Mouse (Mus musculus) frontal cortex, postnatal 25 days (tissue): ENCODE data around the gene Adamts2.

Experiments used
- DNase-seq, 2 experiments: peaks; one replicate each; pipeline ENCODE4 v3.0.0; 2022; ENCODE audit warnings: low spot score in 2 of 2

The Adamts2 gene

DNA sequence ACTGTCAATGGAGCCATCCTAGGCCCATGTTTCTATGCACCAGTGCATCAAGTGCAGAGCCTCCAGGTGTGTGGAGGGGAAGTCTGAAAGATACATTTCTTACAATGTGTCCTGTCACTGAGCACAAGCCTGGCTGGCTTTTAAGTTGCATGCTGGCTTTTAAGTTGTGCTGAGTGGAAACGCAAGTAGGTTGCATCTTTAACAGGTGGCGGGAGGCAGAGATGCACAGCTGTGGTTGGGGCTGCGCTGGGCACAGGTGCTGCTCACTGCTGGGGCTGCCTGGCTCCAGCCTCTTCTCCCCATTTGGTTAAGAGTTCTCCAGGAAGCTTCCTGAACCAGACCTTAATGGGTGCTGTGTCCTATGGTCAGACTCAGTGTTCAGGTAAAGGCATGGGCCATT lies 21.9 kb downstream of the Adamts2 start:
- DNase-seq, result no peak

DNA sequence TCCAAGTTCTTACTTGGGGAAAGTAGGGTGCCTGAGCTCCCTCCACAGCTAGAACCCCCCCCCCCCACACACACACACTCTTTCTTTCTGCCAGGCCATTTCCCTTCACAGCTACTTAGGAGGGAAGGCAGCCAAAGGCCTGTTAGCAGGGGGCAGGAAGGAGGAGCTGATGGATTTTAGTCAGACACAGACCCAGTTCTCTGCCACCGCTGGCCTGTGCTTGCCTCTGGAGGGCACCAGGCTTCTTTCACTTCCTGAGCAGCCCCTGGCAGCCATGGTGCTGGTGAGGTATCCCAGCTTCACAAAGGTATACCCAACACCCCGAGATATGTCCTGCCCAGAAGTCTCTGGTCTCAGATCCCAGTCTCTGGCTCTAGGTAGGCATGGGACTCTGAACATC lies 22.4 kb downstream of the Adamts2 start:
- no peak for DNase-seq

- no peak for DNase-seq
Observed at GRCm38 (mm10) chr11:50624720-50625119, 22.8 kb downstream of the Adamts2 start.

DNA sequence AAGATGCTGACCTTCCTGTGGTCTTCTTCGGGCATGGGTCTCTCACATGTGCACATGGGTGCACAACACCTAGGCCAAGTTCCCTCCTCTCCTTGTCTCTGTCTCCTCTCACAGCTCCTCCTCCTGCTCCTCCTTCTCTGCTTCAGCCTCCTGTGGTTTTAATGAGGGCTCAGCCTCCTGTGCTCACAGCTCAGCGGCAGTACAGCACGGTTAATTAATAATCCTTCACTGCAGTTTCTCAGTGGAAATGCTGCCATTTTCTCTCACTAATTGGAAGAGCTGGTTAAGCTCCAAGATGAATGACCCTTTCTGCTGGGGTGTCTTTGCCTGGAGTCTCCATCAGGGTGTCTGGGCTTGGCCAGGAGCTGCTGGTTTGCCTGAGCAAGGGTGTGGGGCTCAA lies 27.0 kb downstream of the Adamts2 start:
- DNase-seq, result no peak

DNA sequence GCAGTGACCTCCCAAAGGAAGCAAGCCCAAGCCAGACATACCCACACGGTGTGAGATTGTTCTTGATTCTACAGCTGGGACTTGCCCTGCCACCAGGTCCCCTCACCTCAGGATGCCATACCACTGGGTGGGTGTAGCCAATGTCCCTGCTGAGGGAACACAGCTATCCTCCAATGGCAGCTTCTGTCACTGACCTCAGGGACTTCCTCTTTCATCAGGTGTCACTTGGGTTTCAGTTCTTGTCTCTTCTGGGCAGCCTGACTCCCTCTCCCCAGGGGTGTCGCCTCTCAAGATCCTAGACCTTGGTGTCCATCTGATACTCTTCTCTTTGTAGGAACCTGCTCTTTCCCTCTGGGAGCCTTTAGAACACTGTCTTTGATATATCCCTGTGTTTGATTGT lies 28.6 kb downstream of the Adamts2 start:
- no peak for DNase-seq

DNA sequence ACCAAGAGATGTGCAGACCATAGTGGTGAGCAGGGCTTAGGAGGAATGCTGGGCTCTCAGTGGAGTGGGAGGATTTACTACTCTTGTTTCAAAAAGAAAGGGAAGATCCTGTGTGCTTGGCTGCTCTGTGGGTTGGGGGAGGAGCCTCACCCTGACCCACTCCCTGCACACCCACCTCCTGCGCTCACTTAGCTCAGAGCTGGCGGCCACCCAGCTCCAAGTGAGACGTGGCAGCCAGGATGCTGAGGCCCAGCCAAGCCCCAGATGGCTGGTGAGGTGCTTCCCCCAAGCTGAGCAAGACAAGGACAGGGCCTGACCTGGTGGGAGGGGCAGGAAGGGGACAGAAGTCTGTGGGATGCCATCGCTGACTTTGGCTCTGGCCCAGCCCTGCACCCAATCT lies 30.4 kb downstream of the Adamts2 start:
- peak in 1 of 2 experiments; percentile 25 for DNase-seq

- DNase-seq, result no peak
Observed at GRCm38 (mm10) chr11:50635051-50635590, 33.2 kb downstream of the Adamts2 start.

DNA sequence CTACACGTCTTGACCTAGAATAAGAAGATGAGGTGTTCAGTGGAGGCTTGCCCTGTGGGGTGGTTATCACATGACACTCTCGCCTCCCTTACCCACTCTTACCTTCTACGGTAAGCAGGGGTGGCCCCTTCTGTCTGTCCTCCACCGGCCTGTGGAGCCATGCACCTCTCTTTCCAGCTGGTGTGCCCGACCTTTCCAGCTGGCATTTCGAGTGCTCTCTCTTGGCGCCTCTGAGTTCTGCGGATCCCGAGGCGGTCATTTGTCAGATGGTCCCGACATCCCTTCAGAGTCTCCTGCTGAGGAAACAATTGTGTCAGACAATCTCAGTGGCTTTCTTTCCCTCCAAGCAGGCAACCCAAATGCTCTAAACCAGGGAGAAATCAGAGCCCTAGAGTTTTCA lies 35.1 kb downstream of the Adamts2 start:
- DNase-seq, result no peak

GRCm38 (mm10) chr11:50638197-50638867 lies 36.4 kb downstream of the Adamts2 start:
- no peak for DNase-seq

DNA sequence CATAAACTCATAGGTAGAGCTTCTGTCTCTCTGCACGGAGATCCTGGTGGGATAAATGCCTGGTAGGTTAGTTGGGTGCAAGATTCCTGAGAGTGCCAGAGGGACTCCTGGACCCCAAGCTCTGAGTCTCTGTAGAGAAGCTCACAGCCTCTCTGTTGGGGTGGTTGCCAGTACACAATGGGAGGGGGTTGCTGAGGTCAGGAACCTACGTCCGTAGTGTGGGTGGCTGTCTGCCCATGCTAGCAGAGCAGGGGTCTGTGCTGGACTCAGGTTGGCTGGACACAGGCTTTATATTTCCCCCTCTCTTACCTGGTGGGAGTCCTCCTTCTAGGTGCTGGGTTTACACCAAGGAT lies 37.0 kb downstream of the Adamts2 start:
- no peak for DNase-seq

- DNase-seq, result no peak
Observed at GRCm38 (mm10) chr11:50642583-50642982, 40.7 kb downstream of the Adamts2 start.

DNA sequence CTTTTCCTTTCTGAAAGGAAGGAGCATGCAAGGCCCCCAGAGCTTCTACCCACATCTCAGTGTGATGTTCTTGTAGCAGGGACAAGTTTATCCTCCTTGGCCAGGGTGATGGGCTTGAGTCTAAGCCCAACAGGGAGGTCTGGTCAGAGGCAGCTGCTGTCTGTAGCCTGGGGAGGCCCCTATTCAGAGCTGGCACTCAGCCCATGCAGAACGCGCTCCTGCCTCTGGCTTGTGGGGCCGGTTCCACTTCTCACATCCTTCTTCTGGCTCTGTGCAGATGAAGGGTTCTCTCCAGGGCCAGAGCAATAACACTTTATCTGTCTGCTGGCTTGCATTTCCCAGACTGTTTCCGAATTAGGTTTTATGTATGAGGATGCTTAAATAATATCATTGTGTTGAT lies 44.3 kb downstream of the Adamts2 start:
- no peak for DNase-seq

GRCm38 (mm10) chr11:50648143-50648807 lies 46.4 kb downstream of the Adamts2 start:
- no peak for DNase-seq

GRCm38 (mm10) chr11:50650037-50650436 lies 48.2 kb downstream of the Adamts2 start:
- no peak for DNase-seq

- no peak for DNase-seq
Observed at GRCm38 (mm10) chr11:50653746-50654431, 52.0 kb downstream of the Adamts2 start.

DNA sequence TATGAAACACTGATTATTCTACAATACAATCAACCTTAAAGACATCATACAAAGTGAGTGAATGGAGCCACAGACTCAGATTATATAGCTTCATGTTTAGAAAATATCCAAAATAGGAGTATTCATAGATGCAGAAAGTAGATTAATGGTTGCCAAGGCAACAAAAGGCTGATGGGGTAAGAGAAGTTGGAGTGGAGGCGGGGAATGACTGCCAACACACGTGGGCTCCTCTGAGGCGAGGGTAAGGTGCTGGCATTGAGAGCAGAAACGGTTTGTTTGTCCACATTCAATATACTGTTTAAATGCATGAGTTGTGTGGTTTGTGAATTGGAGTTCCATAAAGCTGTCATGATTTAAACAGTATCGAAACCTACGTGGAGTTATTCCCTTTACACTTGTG lies 56.9 kb downstream of the Adamts2 start:
- DNase-seq, result no peak

DNA sequence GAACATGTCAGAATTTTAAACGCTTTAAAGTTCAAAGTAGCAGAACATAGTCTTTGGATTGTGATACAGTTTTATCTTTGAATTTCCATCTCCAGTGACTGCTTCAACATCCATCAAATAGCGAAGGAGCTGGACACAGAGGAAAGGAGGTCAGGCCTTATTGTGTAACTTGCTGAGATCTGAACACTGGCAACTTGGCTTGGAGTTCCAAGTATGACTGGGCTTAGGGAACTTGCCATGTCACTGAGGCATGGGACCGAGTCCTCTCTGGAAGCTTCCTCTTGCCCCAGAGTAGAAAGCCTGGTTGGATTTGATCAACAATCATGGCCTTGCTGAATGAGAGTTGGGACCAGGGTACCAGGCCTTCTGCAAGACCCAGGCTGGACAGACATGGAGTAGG lies 60.3 kb downstream of the Adamts2 start:
- no peak for DNase-seq

DNA sequence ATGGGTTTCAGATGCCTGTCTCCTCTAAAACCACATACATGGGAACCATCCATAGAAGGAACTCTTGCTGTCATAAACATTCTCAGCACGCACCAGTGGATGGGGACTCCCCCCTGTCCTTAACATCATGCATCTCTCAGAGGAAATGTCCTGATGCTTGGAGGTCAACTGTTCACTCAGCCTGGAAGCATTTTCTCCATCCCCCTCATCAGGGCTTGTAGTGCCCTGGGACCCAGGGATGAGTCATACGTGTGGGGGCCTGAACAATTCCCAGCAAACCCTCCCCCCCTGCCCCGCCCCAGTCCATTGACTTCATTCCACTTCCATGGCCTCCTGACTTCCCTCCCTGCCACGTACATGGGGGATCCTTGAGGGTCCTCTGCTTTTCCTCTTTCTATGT lies 62.9 kb downstream of the Adamts2 start:
- DNase-seq, result no peak

- DNase-seq, result no peak
Observed at GRCm38 (mm10) chr11:50669542-50670362, 67.9 kb downstream of the Adamts2 start.

GRCm38 (mm10) chr11:50670363-50670725 lies 68.5 kb downstream of the Adamts2 start:
- DNase-seq, result no peak

GRCm38 (mm10) chr11:50670881-50671280 lies 69.0 kb downstream of the Adamts2 start:
- DNase-seq, result no peak

DNA sequence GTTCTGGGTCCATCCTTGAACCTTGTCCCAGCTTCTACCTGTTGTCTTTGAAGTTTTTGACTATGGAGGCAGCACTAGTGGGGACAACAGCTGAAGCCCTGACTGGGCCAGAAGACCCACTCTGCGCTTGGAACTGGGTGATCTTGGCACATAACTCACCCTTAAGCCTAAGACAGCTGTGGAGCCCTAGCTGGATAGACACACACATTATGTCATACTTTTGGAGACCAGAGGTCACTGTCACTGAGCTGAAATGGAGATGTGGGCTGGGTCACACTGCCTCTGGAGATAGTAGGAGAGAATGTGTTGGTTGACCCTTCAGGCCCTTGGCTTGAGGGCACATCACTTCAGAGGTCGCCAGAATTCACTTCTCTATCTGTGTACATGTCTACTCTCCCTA lies 69.5 kb downstream of the Adamts2 start:
- DNase-seq, result no peak
